ENCODE assay signal across 9 mouse cellular contexts in the genomic region with DNA sequence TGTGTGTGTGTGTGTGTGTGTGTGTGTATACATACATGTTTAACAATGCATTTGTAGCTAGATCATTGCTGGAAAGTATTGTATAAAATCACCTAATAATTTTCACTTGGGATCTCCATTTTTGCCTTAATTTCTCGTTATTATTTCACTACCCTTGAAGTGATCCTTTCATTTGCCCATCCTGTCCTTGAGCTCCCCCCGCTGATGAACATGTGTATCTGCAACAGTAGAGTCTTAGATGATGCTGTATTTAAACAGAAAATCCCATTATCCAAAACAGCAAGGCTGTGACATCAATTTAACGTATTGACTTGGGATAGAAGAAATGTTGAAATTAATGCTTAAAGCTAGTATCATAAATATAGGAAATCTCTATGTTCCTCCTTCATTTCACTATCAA.
DNase-seq lines count a peak whose midpoint lies in the region; ATAC-seq and TF ChIP-seq lines count a peak whose summit lies in the region.
"Had no signal": no experiment of that assay in that cellular context is flagged by ENCODE, and none has a peak within 500 bp of the region (broad histone marks: within the 10 kb centered on the region; RNA-seq: fewer than 3 reads in every experiment).

No protein-coding gene starts in this region.

- H3K27me3 ChIP-seq in kidney, postnatal 0 days (ENCODE audit: insufficient read depth, low read length) = no peaks in the 10 kb centered on the region

- H3K9me3 ChIP-seq in kidney, postnatal 0 days (replicated peaks; ENCODE audit: low read length) = no peaks in the 10 kb centered on the region
- H3K9me3 ChIP-seq: forebrain, embryonic 10.5 days had no signal

- peak; percentile 29 for DNase-seq in adrenal gland, postnatal 14 days
- DNase-seq in adrenal gland, postnatal 25 days = no peak
- DNase-seq in kidney, postnatal 0 days (ENCODE audit: low spot score) = peak; percentile 42
- no peak for DNase-seq in kidney, adult 8-10 months
- peak; percentile 80 for DNase-seq in 416B (ENCODE audit: low read depth)
- DNase-seq in layer of hippocampus, postnatal 25 days (ENCODE audit: extremely low spot score in 1 of 2, low spot score in 1 of 2) = no peak
- DNase-seq in frontal cortex, postnatal 36 days (ENCODE audit: low spot score in 2 of 2) = no peak

- TF ChIP-seq CTCF in kidney, postnatal 0 days (IDR thresholded peaks at IDR 0.05; ENCODE audit: low read depth) = peak; percentile 79

- H3K4me3 ChIP-seq in kidney, postnatal 0 days (replicated peaks; ENCODE audit: low read depth, low read length) = no peak overlapping the region
- H3K4me3 ChIP-seq: forebrain, embryonic 10.5 days had no signal

- H3K36me3 ChIP-seq in kidney, postnatal 0 days (ENCODE audit: insufficient read depth, low read length) = no peaks in the 10 kb centered on the region
- H3K36me3 ChIP-seq: forebrain, embryonic 10.5 days had no signal

- WGBS in kidney, postnatal 0 days = 39% methylated on average over 3 of the region's 3 CpGs

- H3K27ac ChIP-seq in kidney, postnatal 0 days = no peak overlapping the region
- H3K27ac ChIP-seq: forebrain, embryonic 10.5 days had no signal

- ATAC-seq in kidney, postnatal 0 days (replicated peaks; ENCODE audit: low FRiP score, low read depth) = no peak
- ATAC-seq in common myeloid progenitor, adult 5-6 weeks (replicated peaks; ENCODE audit: low read depth, poor library complexity, severe bottlenecking) = peak; percentile 83

- no peak overlapping the region for H3K9ac ChIP-seq in kidney, postnatal 0 days (ENCODE audit: low read depth, low read length)

- no peaks in the 10 kb centered on the region for H3K4me1 ChIP-seq in kidney, postnatal 0 days (replicated peaks; ENCODE audit: insufficient read depth, low read length)

- no peak overlapping the region for H3K4me2 ChIP-seq in kidney, postnatal 0 days (ENCODE audit: low read length)

Comparison
In these comparisons a context has a peak if more than half of its experiments do, and no peak if none do; other contexts are left out.
1. DNase-seq: peak in adrenal gland, postnatal 14 days (single experiment), kidney, postnatal 0 days (single experiment) and 416B (single experiment); none in adrenal gland, postnatal 25 days (single experiment), kidney, adult 8-10 months (0 of 2), layer of hippocampus, postnatal 25 days (0 of 2) and frontal cortex, postnatal 36 days (0 of 2).